Mouse (Mus musculus): ENCODE measurements at regions not wholly inside any gene's neighbourhood (a gene's known extent, or its start where the extent isn't known, plus 50 kb on each side); places are given as distances from the start of the nearest gene placed in this dataset.
A peak's percentile ranks its signal among the peaks of the same experiment; 100 is the strongest.

DNA sequence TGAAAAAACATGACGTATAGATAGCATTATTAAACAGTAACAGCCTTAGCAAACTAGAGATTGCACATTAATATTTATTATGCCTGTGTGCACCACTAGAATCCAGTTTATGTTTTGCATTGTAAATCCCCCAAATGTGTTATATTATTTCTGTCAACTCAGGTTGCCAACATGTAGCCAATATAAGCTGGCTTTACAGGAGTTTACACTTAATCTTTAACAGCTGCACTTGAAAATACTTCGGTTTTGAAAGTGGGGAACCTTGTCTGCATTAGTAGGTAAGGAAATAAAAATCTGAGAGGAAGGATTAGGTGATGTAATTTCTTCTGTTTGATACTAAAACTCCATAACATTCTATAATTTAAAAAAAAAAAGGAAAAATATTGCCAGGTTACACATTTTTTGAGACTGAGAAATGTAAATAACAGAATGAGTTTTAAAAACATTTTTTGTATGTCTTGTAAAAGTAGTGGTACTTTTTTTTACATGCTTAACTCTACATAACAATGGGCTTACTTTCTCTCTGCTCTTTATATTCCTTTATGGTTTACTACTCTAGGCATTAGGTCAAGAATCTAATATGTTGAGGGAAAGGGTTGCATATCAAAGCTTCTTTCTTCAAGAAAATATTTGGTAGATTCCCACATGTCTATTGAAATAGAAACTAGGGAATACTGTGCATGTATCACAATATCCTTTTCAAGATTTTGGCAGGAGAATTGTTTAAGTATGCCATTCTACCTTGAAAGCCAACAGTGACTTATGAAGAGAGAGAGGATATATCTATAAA, 214.2 kb upstream of the Adamts5 start:
- Histone ChIP-seq H3K27ac (no peak overlapping the region), H3K4me2 (no peak overlapping the region), H3K4me1 (no peaks in the 10 kb centered on the region), H3K4me3 (no peak overlapping the region), H3K9me3 (no peaks in the 10 kb centered on the region), H3K27me3 (replicated peaks) (no peaks in the 10 kb centered on the region), H3K36me3 (replicated peaks) (no peaks in the 10 kb centered on the region), H3K9ac (no peak overlapping the region)
- WGBS = 72% methylated on average over 2 of the region's 2 CpGs
- no peak for ATAC-seq (replicated peaks)

DNA sequence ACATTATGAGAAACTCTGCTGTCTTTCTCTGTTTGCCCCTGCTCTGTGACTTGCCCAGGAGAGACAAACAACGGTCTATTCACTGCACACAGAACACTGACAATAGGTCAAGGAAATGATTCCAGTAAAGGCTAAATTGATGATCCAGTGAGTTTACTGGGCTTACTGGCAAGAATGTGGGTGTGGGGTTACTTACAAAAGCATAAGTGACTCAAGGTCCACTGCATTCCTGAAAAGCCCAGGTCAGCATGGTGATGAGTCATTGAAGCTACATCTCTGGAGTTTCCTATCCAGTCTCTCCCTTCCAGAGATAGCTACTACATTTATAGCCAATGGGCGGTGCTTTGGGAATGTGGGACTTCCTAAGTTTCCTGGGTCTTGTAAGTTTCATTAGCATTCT, 192.8 kb upstream of the Adamts5 start:
- H3K4me3 ChIP-seq = no peak overlapping the region
- H3K9me3 ChIP-seq = no peaks in the 10 kb centered on the region
- no peak overlapping the region for H3K4me2 ChIP-seq
- H3K4me1 ChIP-seq = no peaks in the 10 kb centered on the region
- no peaks in the 10 kb centered on the region for H3K27me3 ChIP-seq (replicated peaks)
- WGBS = 93% methylated on average over 2 of the region's 2 CpGs
- no peak overlapping the region for H3K9ac ChIP-seq
- no peaks in the 10 kb centered on the region for H3K36me3 ChIP-seq (replicated peaks)
- no peak overlapping the region for H3K27ac ChIP-seq
- ATAC-seq (replicated peaks) = no peak

DNA sequence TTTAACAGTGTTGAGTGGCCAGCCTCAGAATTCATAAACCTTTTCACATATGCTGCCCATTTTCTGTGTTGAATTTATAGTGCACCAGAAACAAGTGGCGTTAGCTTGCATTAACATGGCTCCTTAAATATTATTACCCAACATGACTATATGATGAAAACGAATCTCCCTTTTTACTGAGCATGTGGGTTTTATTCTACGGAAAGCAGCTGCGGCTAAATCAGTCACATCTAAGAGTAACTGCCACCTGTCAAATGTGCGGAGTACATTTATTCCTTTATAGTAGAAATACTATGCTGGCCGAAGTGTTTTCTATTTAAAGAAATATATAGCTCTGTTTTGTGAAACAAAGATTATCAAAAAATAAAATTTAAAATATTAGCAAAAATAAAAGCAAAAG, 188.5 kb upstream of the Adamts5 start:
- Histone ChIP-seq H3K9ac (no peak overlapping the region), H3K27me3 (replicated peaks) (no peaks in the 10 kb centered on the region), H3K27ac (no peak overlapping the region), H3K4me3 (no peak overlapping the region), H3K36me3 (replicated peaks) (no peaks in the 10 kb centered on the region), H3K4me2 (no peak overlapping the region), H3K9me3 (no peaks in the 10 kb centered on the region), H3K4me1 (no peaks in the 10 kb centered on the region)
- no peak for ATAC-seq (replicated peaks)
- 93% methylated on average over 6 of the region's 6 CpGs for WGBS

DNA sequence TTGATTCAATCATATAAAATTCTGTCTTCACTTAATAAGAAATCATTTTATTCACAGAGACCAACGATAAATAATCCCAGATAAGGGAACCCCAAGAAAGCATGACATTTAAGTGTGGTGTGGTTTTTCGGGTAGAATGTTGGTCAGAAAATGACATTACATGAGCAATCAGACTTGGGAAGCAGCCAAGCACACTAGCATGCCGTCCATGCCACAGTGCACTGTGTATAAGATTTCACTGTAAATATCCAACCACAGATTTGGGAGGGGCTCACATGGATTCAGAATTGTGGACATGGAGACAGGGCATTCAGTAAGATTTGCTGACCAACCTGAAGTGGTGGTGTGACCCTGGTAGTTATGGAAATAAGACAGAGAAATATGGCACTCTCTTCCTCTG, 185.8 kb upstream of the Adamts5 start:
- Histone ChIP-seq H3K27ac (no peak overlapping the region), H3K9ac (no peak overlapping the region), H3K9me3 (no peaks in the 10 kb centered on the region), H3K36me3 (replicated peaks) (no peaks in the 10 kb centered on the region), H3K27me3 (replicated peaks) (no peaks in the 10 kb centered on the region), H3K4me1 (no peaks in the 10 kb centered on the region), H3K4me3 (no peak overlapping the region), H3K4me2 (no peak overlapping the region)
- no peak for ATAC-seq (replicated peaks)
- 91% methylated on average over 3 of the region's 3 CpGs for WGBS

DNA sequence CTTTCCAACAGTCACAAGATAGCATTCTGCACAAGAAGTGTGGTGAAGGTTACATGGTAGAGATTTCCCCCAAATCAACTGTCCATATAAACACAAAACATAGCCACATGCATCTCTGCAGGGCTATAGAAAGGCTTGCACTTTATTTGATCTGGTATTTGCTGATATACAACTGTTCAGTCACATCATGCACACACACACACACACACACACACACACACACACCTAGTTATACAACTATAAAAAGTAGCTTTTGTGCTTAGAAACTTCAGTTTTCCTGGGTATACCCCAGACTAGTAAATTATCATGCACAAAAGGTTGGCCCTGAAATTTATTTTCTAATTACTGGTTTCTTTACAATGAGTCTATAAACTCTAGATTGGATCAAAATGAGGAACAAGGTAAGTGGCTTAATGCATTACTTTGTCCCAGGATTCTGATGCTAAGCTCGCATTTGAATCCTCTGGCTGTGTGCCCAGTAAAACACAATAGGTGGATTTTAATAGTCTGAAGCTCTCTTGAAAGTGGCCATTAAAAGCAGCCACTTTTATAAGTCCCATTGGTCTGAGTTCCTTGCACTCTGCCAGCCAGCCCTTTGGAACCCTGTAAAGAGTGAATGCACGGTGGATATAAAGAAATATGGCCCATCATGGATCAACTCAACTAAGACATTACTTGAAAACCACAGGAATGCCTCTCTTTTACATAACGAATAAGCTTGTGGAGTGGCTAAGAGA, 166.2 kb upstream of the Adamts5 start:
- H3K36me3 ChIP-seq (replicated peaks) = no peaks in the 10 kb centered on the region
- H3K4me1 ChIP-seq = no peaks in the 10 kb centered on the region
- peak; percentile 79 for ATAC-seq (replicated peaks)
- H3K4me3 ChIP-seq = no peak overlapping the region
- no peaks in the 10 kb centered on the region for H3K27me3 ChIP-seq (replicated peaks)
- no peak overlapping the region for H3K27ac ChIP-seq
- 13% methylated on average over 3 of the region's 3 CpGs for WGBS
- no peak overlapping the region for H3K9ac ChIP-seq
- H3K9me3 ChIP-seq = no peaks in the 10 kb centered on the region
- H3K4me2 ChIP-seq = no peak overlapping the region

DNA sequence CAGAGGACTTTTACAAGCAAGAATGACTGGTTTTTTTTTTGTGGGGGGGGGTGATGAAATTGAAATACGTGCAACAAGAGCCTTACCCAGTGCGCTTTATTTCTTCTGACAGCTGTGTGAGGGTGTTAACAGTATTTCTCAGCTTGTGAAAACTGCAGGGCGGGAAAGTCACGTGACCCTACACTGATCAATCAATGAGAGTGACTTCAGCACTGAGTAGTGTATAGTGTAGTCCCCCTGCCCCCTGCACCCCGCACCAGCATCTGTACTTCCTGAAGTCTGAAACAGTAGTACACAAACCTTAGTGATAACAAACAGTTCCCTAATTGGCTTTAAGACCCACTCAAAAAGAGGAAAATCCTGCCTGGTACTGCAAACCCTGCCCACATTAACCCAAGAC, 158.5 kb upstream of the Adamts5 start:
- no peaks in the 10 kb centered on the region for H3K9me3 ChIP-seq
- H3K9ac ChIP-seq = no peak overlapping the region
- H3K4me2 ChIP-seq = no peak overlapping the region
- no peaks in the 10 kb centered on the region for H3K27me3 ChIP-seq (replicated peaks)
- H3K27ac ChIP-seq = no peak overlapping the region
- WGBS = 81% methylated on average over 5 of the region's 5 CpGs
- no peaks in the 10 kb centered on the region for H3K4me1 ChIP-seq
- no peak for ATAC-seq (replicated peaks)
- H3K36me3 ChIP-seq (replicated peaks) = no peaks in the 10 kb centered on the region
- no peak overlapping the region for H3K4me3 ChIP-seq

DNA sequence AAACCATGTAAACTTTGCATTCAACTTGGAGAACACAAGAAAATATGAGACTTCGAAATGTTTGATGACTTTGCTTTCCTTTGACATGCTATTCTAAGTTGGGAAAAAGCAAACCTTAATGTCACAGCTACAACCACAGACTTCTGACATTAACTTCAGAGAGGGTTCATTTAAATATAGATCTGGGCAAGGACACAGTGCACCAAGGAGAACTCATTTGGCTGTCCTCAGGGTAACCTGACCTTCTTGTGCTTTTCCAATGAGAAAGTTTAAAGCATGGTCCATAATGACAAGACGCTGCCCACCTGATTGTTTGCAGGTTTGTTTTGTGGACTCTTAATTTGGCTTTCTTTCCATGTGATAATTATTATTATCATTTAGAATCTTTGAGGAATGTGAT, 143.1 kb upstream of the Adamts5 start:
- Histone ChIP-seq H3K9ac (no peak overlapping the region), H3K4me2 (no peak overlapping the region)
- no peak for ATAC-seq (replicated peaks)

DNA sequence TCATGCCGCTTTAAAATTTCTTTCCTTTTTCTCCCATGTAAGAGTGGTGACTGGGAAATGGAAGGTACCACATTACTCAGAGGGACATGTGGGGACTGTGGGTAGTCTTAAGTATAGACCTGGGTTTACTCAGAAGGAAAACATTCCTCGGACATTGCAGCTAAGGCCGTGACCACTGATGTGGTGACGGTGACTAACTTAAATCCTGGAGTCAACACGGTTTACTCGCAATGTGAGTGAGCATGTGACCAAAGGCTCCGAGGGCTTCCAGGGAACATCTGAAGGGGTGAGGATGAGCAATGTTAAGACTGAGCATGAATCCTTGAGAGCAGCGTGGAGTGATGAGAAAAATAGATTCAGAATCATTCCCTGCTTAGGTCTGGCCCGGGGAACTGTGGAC, 133.1 kb upstream of the Adamts5 start:
- Histone ChIP-seq H3K36me3 (replicated peaks) (no peaks in the 10 kb centered on the region), H3K9me3 (no peaks in the 10 kb centered on the region), H3K27ac (no peak overlapping the region), H3K4me3 (no peak overlapping the region), H3K9ac (no peak overlapping the region), H3K4me1 (no peaks in the 10 kb centered on the region), H3K4me2 (no peak overlapping the region), H3K27me3 (replicated peaks) (no peaks in the 10 kb centered on the region)
- WGBS = 86% methylated on average over 9 of the region's 9 CpGs
- ATAC-seq (replicated peaks) = no peak

More for the DNA sequence above, 143.1 kb upstream of the Adamts5 start:
- Histone ChIP-seq H3K27me3 (replicated peaks) (no peaks in the 10 kb centered on the region), H3K9me3 (no peaks in the 10 kb centered on the region), H3K4me3 (no peak overlapping the region), H3K27ac (no peak overlapping the region), H3K4me1 (no peaks in the 10 kb centered on the region), H3K36me3 (replicated peaks) (no peaks in the 10 kb centered on the region)
- 83% methylated on average over 2 of the region's 2 CpGs for WGBS

DNA sequence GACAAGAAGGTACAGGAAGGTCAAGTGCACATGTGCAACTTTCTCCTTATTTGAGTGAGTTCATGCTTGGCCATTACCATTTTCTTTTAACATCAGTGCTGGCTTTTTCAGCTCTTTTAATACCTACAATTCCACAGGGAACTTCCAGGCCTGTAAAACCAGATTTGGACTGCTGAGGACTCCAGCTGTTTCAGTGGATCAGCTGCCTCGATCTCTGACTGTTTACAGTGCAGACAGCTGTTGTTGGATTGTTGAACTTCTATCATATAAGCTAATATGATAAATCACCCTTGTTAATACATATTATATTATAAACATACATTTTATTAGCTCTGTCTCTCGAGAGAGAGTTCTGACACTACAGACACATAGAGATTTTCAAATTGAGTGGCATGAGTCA, 126.1 kb upstream of the Adamts5 start:
- Histone ChIP-seq H3K4me2 (no peak overlapping the region), H3K27me3 (replicated peaks) (no peaks in the 10 kb centered on the region), H3K9me3 (no peaks in the 10 kb centered on the region), H3K36me3 (replicated peaks) (no peaks in the 10 kb centered on the region), H3K27ac (no peak overlapping the region), H3K9ac (no peak overlapping the region), H3K4me3 (no peak overlapping the region), H3K4me1 (no peaks in the 10 kb centered on the region)
- ATAC-seq (replicated peaks) = no peak
- 79% methylated on average over 2 of the region's 2 CpGs for WGBS

DNA sequence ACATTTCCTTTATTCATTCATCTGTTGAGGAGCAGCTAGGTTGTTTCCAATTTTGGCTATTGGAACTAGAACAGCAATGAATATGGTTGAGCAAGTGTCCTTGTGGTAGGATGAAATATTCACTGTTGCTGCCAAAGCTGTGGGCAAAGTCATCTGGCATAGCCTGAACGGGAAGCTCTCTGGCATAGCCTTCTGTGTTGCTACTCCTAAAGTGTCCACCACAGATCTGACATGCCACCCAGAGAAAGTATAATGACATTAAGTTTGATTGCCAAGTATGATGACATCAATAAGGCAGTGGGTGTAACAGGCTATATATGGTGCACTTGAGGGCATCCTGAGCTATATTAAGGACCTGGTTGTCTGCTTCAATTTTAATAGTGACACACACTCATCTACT, 113.7 kb upstream of the Adamts5 start:
- Histone ChIP-seq H3K4me1 (no peaks in the 10 kb centered on the region), H3K9me3 (no peaks in the 10 kb centered on the region), H3K4me3 (no peak overlapping the region), H3K4me2 (no peak overlapping the region), H3K27ac (no peak overlapping the region), H3K36me3 (replicated peaks) (no peaks in the 10 kb centered on the region), H3K9ac (no peak overlapping the region), H3K27me3 (replicated peaks) (no peaks in the 10 kb centered on the region)
- no peak for ATAC-seq (replicated peaks)
- WGBS = 90% methylated on average over 1 of the region's 1 CpGs

DNA sequence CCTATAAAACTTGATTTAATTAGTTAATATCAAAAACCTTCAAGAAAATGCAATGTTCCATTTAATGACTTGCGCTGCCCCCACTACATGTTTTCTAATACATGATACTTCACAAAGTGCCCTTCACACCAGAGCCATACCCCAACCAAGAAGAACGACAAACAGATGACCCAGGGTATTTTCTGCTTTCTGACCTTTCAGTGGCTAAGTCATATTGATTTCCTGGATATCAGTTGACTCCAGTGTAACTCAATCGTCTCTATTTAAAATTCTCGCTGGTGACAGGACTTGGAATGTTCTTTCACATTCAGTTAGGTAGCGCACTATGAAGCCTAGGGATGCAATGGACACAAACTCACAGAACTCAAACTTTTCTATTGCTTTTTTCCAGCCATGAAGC, 109.4 kb upstream of the Adamts5 start:
- no peaks in the 10 kb centered on the region for H3K27me3 ChIP-seq (replicated peaks)
- H3K4me3 ChIP-seq = no peak overlapping the region
- H3K4me1 ChIP-seq = no peaks in the 10 kb centered on the region
- H3K36me3 ChIP-seq (replicated peaks) = no peaks in the 10 kb centered on the region
- WGBS = 66% methylated on average over 5 of the region's 5 CpGs
- H3K27ac ChIP-seq = no peak overlapping the region
- H3K9ac ChIP-seq = no peak overlapping the region
- no peak for ATAC-seq (replicated peaks)
- H3K9me3 ChIP-seq = no peaks in the 10 kb centered on the region
- H3K4me2 ChIP-seq = no peak overlapping the region

DNA sequence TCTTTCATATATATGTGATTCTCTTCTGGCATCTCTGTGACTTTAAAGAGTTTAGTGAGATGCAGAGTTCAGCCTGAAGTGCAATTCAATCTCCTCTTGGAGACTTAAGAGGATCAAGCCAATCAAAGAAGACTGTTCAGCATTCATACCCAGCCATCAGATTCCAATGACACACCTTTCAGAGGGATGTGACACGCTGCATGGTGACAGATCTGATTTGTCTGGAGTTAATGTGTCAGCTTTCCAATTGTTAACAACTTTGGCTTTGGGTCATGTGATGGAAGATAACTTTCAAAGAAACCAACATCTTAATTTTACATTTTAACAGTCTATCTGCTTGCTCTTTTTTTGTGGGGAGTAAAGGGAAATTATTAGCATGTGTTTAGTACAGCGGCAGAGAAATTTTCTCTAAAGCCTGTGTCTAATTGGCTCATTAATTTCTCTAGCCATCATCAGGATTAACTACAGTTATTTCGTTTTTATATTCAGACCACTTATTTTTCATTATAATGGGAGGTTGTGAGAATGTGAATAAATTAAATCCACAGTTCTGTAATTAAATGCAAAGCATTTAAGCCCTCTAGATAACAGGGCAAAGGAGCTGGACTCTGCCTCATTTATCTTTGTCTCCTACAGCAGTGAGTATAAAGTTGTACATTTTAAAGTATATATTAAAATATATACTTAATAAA, 108.2 kb upstream of the Adamts5 start:
- Histone ChIP-seq H3K4me2 (no peak overlapping the region), H3K27me3 (replicated peaks) (no peaks in the 10 kb centered on the region), H3K9ac (no peak overlapping the region), H3K36me3 (replicated peaks) (no peaks in the 10 kb centered on the region), H3K4me3 (no peak overlapping the region), H3K27ac (no peak overlapping the region), H3K9me3 (no peaks in the 10 kb centered on the region), H3K4me1 (no peaks in the 10 kb centered on the region)
- peak; percentile 79 for ATAC-seq (replicated peaks)
- WGBS = 27% methylated on average over 3 of the region's 3 CpGs

Data from midbrain, embryonic 15.5 days (tissue).